In genomic region chr11:100571202-100571567, GRCm38 (mm10) we compare ENCODE assay signal across 8 mouse cellular contexts. TPM values are rescaled to one million over a fixed set of nuclear protein-coding genes. Genes with fewer than 3 reads are reported as not detected.
DNase-seq lines count a peak whose midpoint lies in the region; ATAC-seq and TF ChIP-seq lines count a peak whose summit lies in the region.

No protein-coding gene starts in this region.

- intact Hi-C loops in left cerebral cortex, postnatal 14 days (cut with DNase I), result loop anchor here (2.0 kb wide), 1 partner anchor 132 kb away; no protein-coding TSS in a partner anchor

- ATAC-seq in lung, embryonic 15.5 days (ENCODE audit: borderline replicate concordance, extremely low read depth, low FRiP score, low TSS enrichment), result no peak
- peak; percentile 53; the same call in 1 of the 2 replicates for ATAC-seq in midbrain, embryonic 16.5 days

- H3K4me3 ChIP-seq in lung, embryonic 15.5 days, result 0 out of 2 replicates have a peak overlapping the region, but pooled peaks have one; percentile 5
- H3K4me3 ChIP-seq in lung, adult 2 months (replicated peaks; ENCODE audit: extremely low read depth, low read depth, low read length), result no peak overlapping the region
- H3K4me3 ChIP-seq in midbrain, embryonic 16.5 days (ENCODE audit: low read depth, low read length), result peak overlapping the region; percentile 15

- H3K4me1 ChIP-seq in lung, embryonic 15.5 days, result peaks cover 19% of the 10 kb centered on the region
- H3K4me1 ChIP-seq in lung, adult 2 months (ENCODE audit: control insufficient read depth, insufficient read depth, low read length), result peaks cover 5% of the 10 kb centered on the region; the same call in 1 of the 2 replicates
- peaks cover 14% of the 10 kb centered on the region; the same call in 1 of the 2 replicates for H3K4me1 ChIP-seq in midbrain, embryonic 16.5 days (ENCODE audit: control insufficient read depth, insufficient read depth, low read length)

- TF ChIP-seq POLR2A in lung, adult 2 months (IDR thresholded peaks at IDR 0.05; ENCODE audit: borderline replicate concordance, extremely low read depth, low read depth, low read length), result no peak

- WGBS in lung, embryonic 15.5 days, result 6% methylated on average over 16 of the region's 16 CpGs
- WGBS in lung, adult 2 months, result 7% methylated on average over 16 of the region's 16 CpGs
- 7% methylated on average over 16 of the region's 16 CpGs for WGBS in midbrain, embryonic 16.5 days

- no peak for DNase-seq in lung, adult 2 months
- peak; percentile 31 to 34 for DNase-seq in cerebellum, postnatal 36 days
- DNase-seq in heart, adult 8-10 months (ENCODE audit: low spot score), result peak; percentile 26
- DNase-seq in left cerebral cortex, postnatal 14 days (ENCODE audit: low spot score in 2 of 2), result peak; percentile 30 to 35
- no peak for DNase-seq in Muller cell, postnatal 12 days (ENCODE audit: inconsistent ontology term)
- DNase-seq in embryo, embryonic 9.5 days (ENCODE audit: extremely low spot score), result no peak

- peak overlapping the region; percentile 6; the same call in 1 of the 2 replicates for H3K9ac ChIP-seq in lung, embryonic 15.5 days
- peak overlapping the region; percentile 22; the same call in 1 of the 2 replicates for H3K9ac ChIP-seq in midbrain, embryonic 16.5 days (ENCODE audit: low read depth, low read length)

- no peaks in the 10 kb centered on the region for H3K9me3 ChIP-seq in lung, embryonic 15.5 days
- no peaks in the 10 kb centered on the region for H3K9me3 ChIP-seq in midbrain, embryonic 16.5 days (replicated peaks; ENCODE audit: control insufficient read depth, low read length, poor library complexity, severe bottlenecking)

- peak overlapping the region; percentile 43 for H3K4me2 ChIP-seq in lung, embryonic 15.5 days
- peak overlapping the region; percentile 56 for H3K4me2 ChIP-seq in midbrain, embryonic 16.5 days (ENCODE audit: low read length)

- no peak for TF ChIP-seq CTCF in lung, adult 2 months (IDR thresholded peaks at IDR 0.05; ENCODE audit: insufficient read depth, low read length)

- no peak overlapping the region for H3K27ac ChIP-seq in lung, embryonic 15.5 days
- H3K27ac ChIP-seq in midbrain, embryonic 16.5 days (ENCODE audit: low read length), result no peak overlapping the region

- H3K36me3 ChIP-seq in lung, embryonic 15.5 days, result no peaks in the 10 kb centered on the region
- H3K36me3 ChIP-seq in midbrain, embryonic 16.5 days (ENCODE audit: control insufficient read depth, insufficient read depth, low read length), result no peaks in the 10 kb centered on the region

- H3K27me3 ChIP-seq in lung, embryonic 15.5 days, result peaks cover 3% of the 10 kb centered on the region; the same call in 1 of the 2 replicates
- no peaks in the 10 kb centered on the region; the same call in none of the 2 replicates for H3K27me3 ChIP-seq in midbrain, embryonic 16.5 days (ENCODE audit: control insufficient read depth, insufficient read depth, low read depth, low read length)

RNA-seq across cellular contexts. Expression of gene Cnp, which starts 3.5 kb away (rescaled TPM):
- polyA plus RNA-seq in lung, embryonic 15.5 days (2015; fragmentation: Nextera tagmentation; extraction: Ambion mirVana), result 28.7 and 32.3 TPM in 2 replicates
- 27.5 and 29.9 TPM in 2 replicates for polyA plus RNA-seq in lung, adult 2 months (2012; rRNA removed)
- total RNA-seq in heart, adult 8-10 months (2022), result 1 to 10 TPM; 5.0 to 5.7 (median 5.4) TPM
- 100 to 1,000 TPM; 158 to 245 TPM for total RNA-seq in left cerebral cortex, postnatal 14 days (2021)
- 46.5 and 57.8 TPM in 2 replicates for polyA plus RNA-seq in midbrain, embryonic 16.5 days (2015; fragmentation: Nextera tagmentation; extraction: Ambion mirVana)

RNA-seq across cellular contexts. Expression of gene Ttc25, which starts 25.8 kb away (rescaled TPM):
- 1.6 and 2.6 TPM in 2 replicates for polyA plus RNA-seq in lung, embryonic 15.5 days (2015; fragmentation: Nextera tagmentation; extraction: Ambion mirVana)
- 1.8 and 3.4 TPM in 2 replicates for polyA plus RNA-seq in lung, adult 2 months (2012; rRNA removed)
- total RNA-seq in heart, adult 8-10 months (2022), result under 1 TPM; 0.08 to 0.53 (median 0.21) TPM
- total RNA-seq in left cerebral cortex, postnatal 14 days (2021), result under 1 TPM; 0.40 to 0.51 TPM
- polyA plus RNA-seq in midbrain, embryonic 16.5 days (2015; fragmentation: Nextera tagmentation; extraction: Ambion mirVana), result 2.9 and 3.5 TPM in 2 replicates

RNA-seq across cellular contexts. Expression of gene Acly, which starts 43.4 kb away (rescaled TPM):
- polyA plus RNA-seq in lung, embryonic 15.5 days (2015; fragmentation: Nextera tagmentation; extraction: Ambion mirVana), result 151 and 153 TPM in 2 replicates
- 166 and 217 TPM in 2 replicates for polyA plus RNA-seq in lung, adult 2 months (2012; rRNA removed)
- total RNA-seq in heart, adult 8-10 months (2022), result 10 to 100 TPM; 20.0 to 39.1 (median 27.5) TPM
- total RNA-seq in left cerebral cortex, postnatal 14 days (2021), result 100 to 1,000 TPM; 116 to 121 TPM
- polyA plus RNA-seq in midbrain, embryonic 16.5 days (2015; fragmentation: Nextera tagmentation; extraction: Ambion mirVana), result 218 and 229 TPM in 2 replicates

RNA-seq across cellular contexts. Expression of gene Nkiras2, which starts 47.9 kb away (rescaled TPM):
- polyA plus RNA-seq in lung, embryonic 15.5 days (2015; fragmentation: Nextera tagmentation; extraction: Ambion mirVana), result 57.1 and 58.7 TPM in 2 replicates
- 59.4 and 84.5 TPM in 2 replicates for polyA plus RNA-seq in lung, adult 2 months (2012; rRNA removed)
- total RNA-seq in heart, adult 8-10 months (2022), result 10 to 100 TPM; 49.3 to 59.3 (median 55.2) TPM
- total RNA-seq in left cerebral cortex, postnatal 14 days (2021), result 10 to 100 TPM; 23.9 to 25.4 TPM
- 97.7 TPM in 2 replicates for polyA plus RNA-seq in midbrain, embryonic 16.5 days (2015; fragmentation: Nextera tagmentation; extraction: Ambion mirVana)

RNA-seq across cellular contexts. Expression of gene Dnajc7, which starts 48.8 kb away (rescaled TPM):
- polyA plus RNA-seq in lung, embryonic 15.5 days (2015; fragmentation: Nextera tagmentation; extraction: Ambion mirVana), result 215 and 229 TPM in 2 replicates
- 29.8 and 56.5 TPM in 2 replicates for polyA plus RNA-seq in lung, adult 2 months (2012; rRNA removed)
- 100 to 1,000 TPM in 3 of 4 experiments, 10 to 100 TPM in 1; 89.7 to 121 (median 109) TPM for total RNA-seq in heart, adult 8-10 months (2022)
- total RNA-seq in left cerebral cortex, postnatal 14 days (2021), result 100 to 1,000 TPM; 239 to 244 TPM
- polyA plus RNA-seq in midbrain, embryonic 16.5 days (2015; fragmentation: Nextera tagmentation; extraction: Ambion mirVana), result 289 and 327 TPM in 2 replicates

Comparison
In these comparisons a context has a peak if more than half of its experiments do, and no peak if none do; other contexts are left out.
1. DNase-seq: peak in cerebellum, postnatal 36 days (2 of 2), heart, adult 8-10 months (single experiment) and left cerebral cortex, postnatal 14 days (2 of 2); none in lung, adult 2 months (single experiment), Muller cell, postnatal 12 days (single experiment) and embryo, embryonic 9.5 days (single experiment).